Mouse (Mus musculus) lung, embryonic 14.5 days (tissue): Measurements from ENCODE around the gene Lamc2. TPM values are rescaled to one million over a fixed set of nuclear protein-coding genes. Genes with fewer than 3 reads are reported as not detected.

Experiments used
- ATAC-seq: fragments of 200-750 bp; cut with Nextera tagmentation; 2 replicates; pipeline ENCODE4 v1.8.0; 2017; ENCODE audit warnings: mild to moderate bottlenecking, moderate TSS enrichment, moderate library complexity; ENCODE audit not compliant: insufficient read depth
- DNase-seq: peaks from one replicate; pipeline ENCODE4 v3.0.0-alpha.2; 2015
- H3K27ac ChIP-seq: fragments of 300-500 bp; sonication (generic); 2 replicates; pipeline ENCODE4 v1.5.1; 2014; ENCODE audit warnings: low read depth, mild to moderate bottlenecking, moderate library complexity
- H3K27me3 ChIP-seq: fragments of 300-500 bp; sonication (generic); 2 replicates; pipeline ENCODE4 v1.6.1; 2014; ENCODE audit warnings: low read length, control low read depth; ENCODE audit not compliant: insufficient read depth
- H3K36me3 ChIP-seq: fragments of 300-500 bp; sonication (generic); 2 replicates; pipeline ENCODE4 v1.6.1; 2014; ENCODE audit warnings: control low read depth; ENCODE audit not compliant: insufficient read depth
- H3K4me1 ChIP-seq: fragments of 300-500 bp; sonication (generic); 2 replicates; pipeline ENCODE4 v1.6.1; 2014; ENCODE audit warnings: antibody characterized with exemption, control low read depth; ENCODE audit not compliant: insufficient read depth
- H3K4me2 ChIP-seq: fragments of 300-500 bp; sonication (generic); 2 replicates; pipeline ENCODE4 v1.6.1; 2014; ENCODE audit warnings: mild to moderate bottlenecking
- H3K4me3 ChIP-seq: fragments of 300-500 bp; sonication (generic); 2 replicates; pipeline ENCODE4 v1.5.1; 2014; ENCODE audit warnings: low read depth, low read length
- H3K9ac ChIP-seq: fragments of 300-500 bp; sonication (generic); 2 replicates; pipeline ENCODE4 v1.6.1; 2014
- H3K9me3 ChIP-seq: fragments of 300-500 bp; sonication (generic); 2 replicates; pipeline ENCODE4 v1.6.1; 2016; ENCODE audit warnings: low read depth, low read length, control low read depth
- CTCF ChIP-seq: IDR thresholded peaks from 2 replicates; pipeline ENCODE4 v1.5.1; 2016; ENCODE audit warnings: antibody characterized with exemption, low read depth
- WGBS: fragments of 180-500 bp; shearing (Covaris S2); extraction: QIAGEN DNeasy Blood & Tissue Kit; methylation state at CpG from one replicate; pipeline ENCODE4 v1.1.7; 2014; 5-methylcytosine and 5-hydroxymethylcytosine counted together
- polyA plus RNA-seq: library from polyadenylated mRNA; unstranded; fragments of >200 nt; fragmentation: Nextera tagmentation; extraction: Ambion mirVana; gene quantifications from 2 replicates; pipeline ENCODE4 v1.2.1, GENCODE M21; 2014

The Lamc2 gene
- polyA plus RNA-seq, 1 experiment from 2014 or later, result 55.9 TPM

DNA sequence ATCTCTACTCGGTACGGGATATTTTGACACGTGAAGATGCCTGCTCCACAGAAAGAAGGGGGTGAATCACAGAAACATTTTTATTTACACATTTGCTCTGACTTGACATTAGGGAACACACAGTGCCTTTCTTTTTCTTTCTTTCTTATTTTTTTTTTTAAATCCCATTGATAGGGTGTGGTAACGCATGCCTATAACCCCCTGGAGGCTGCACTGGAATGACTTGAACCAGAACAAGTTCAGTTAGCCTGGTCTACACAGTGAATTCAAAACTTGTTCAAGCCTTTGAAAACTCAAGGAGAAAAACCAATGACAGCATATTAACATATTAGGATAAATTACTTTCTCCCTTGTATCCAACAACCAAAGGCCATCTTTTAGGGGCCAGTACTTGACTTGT is 27.1 kb downstream of the Lamc2 start:
- Histone ChIP-seq H3K36me3 (no peaks in the 10 kb centered on the region), H3K4me1 (no peaks in the 10 kb centered on the region), H3K27me3 (no peaks in the 10 kb centered on the region), H3K4me3 (no peak overlapping the region), H3K9ac (no peak overlapping the region), H3K9me3 (no peaks in the 10 kb centered on the region), H3K27ac (no peak overlapping the region), H3K4me2 (no peak overlapping the region)
- ATAC-seq (no peak), DNase-seq (no peak)
- no peak for TF ChIP-seq CTCF
- WGBS, result 92% methylated on average over 4 of the region's 4 CpGs

DNA sequence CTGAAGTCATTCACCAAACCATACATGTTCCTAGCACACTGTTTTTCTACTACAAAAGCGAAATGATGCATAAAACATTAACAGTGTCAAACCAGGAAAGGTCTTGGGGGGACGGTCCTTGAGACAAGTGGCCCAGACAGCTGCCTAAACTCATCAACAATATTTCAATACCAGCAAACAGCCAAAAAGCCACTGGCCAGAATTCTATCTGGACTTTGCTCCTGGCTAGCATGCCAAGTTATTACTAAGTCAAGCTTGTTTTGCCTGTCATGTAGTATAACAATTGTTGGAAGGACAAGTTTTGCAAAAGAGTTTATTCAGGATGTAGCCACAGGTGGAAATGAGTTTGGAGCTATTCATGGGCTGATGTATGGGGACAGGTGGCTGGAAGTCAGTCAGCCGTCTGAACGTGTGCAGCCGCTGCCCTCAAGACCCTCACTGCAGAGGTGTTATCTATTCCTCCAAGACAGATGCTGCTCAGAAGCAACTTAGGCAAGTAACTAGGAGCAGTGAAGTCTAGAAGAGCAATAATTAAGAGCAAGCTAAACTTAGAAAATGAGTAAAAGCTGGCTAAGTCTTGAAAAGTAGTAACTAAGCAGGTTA is 29.1 kb downstream of the Lamc2 start:
- WGBS, result 52% methylated on average over 5 of the region's 5 CpGs

DNA sequence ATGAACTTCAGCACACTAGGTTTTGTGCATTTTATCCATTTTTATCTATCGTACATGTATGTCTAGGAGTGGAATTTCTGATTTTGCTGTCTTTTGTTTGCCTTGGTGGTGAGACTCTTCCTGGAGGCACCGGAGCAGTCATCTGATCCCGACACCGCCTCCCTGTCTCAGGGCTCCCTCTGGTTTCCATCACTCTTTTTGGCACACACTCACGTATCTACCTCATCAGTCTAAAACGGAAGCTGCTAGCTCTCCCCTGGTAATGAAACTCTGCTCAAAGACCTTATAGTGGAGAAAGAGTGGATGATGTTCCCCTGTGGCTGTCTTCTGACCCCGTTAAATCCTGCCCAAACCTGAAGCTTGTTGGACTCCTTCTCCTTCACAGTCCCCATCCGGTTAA is 30.9 kb downstream of the Lamc2 start:
- Histone ChIP-seq H3K27ac (no peak overlapping the region), H3K27me3 (no peaks in the 10 kb centered on the region), H3K9ac (no peak overlapping the region), H3K4me2 (no peak overlapping the region), H3K4me1 (no peaks in the 10 kb centered on the region), H3K4me3 (no peak overlapping the region), H3K9me3 (no peaks in the 10 kb centered on the region), H3K36me3 (no peaks in the 10 kb centered on the region)
- 58% methylated on average over 8 of the region's 8 CpGs for WGBS
- DNase-seq (no peak), ATAC-seq (no peak)
- TF ChIP-seq CTCF, result no peak

More for the DNA sequence above, 29.1 kb downstream of the Lamc2 start:
- Histone ChIP-seq H3K36me3 (no peaks in the 10 kb centered on the region), H3K4me3 (no peak overlapping the region), H3K27me3 (no peaks in the 10 kb centered on the region), H3K9me3 (no peaks in the 10 kb centered on the region), H3K27ac (no peak overlapping the region), H3K4me1 (no peaks in the 10 kb centered on the region), H3K9ac (no peak overlapping the region), H3K4me2 (no peak overlapping the region)
- no peak for ATAC-seq
- no peak for TF ChIP-seq CTCF
- DNase-seq, result no peak

DNA sequence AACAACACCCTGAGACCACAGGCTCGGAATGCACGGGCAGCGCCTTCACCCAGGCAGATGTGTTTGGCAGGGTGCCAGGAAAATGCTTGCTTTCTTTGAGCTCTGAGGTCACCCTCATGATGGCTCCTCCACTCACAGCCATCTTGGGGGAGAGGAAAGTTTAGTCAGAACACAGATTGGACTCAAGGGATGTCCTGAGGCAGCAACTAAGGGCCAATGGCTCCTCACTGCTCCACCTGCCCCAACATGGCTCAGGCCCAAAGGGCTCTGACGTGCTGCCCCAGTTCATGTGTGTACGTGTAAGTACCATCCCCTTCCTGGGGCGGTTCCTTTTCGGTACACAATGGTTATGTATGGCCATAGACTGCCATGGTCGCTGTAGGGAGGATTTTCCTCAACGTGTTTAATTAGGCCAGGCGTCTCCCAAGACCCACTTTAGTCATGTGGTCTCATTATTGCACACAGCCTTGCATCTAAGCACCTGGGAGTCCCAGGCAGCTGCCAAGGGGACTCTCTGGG is 32.6 kb downstream of the Lamc2 start:
- no peak for TF ChIP-seq CTCF
- H3K36me3 ChIP-seq, result no peaks in the 10 kb centered on the region; the same call in 1 of the 2 replicates
- no peak overlapping the region for H3K4me3 ChIP-seq
- no peaks in the 10 kb centered on the region for H3K9me3 ChIP-seq
- no peaks in the 10 kb centered on the region for H3K27me3 ChIP-seq
- no peak overlapping the region for H3K27ac ChIP-seq
- H3K4me1 ChIP-seq, result no peaks in the 10 kb centered on the region
- WGBS, result 50% methylated on average over 10 of the region's 10 CpGs
- DNase-seq (peak; percentile 86), ATAC-seq (peak; percentile 66)
- H3K4me2 ChIP-seq, result no peak overlapping the region
- no peak overlapping the region for H3K9ac ChIP-seq

DNA sequence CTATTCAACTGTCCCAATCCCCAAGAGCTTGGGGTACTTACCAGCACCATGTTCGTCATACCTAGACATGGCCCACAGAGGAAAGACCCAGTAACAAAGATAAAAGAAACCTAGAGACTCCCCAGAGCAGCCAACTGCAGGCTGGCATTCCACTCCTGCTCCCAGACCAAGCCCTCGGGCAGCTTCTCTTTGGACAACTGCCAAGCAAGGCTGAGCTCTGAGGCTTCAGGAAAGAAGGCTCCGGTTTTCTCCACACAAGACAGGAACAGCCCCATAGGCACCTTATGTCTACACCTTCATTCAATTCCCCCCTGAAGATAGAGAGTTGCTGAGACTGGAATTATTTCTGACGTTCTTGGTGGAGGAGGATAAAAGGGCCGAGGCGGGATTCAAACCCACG is 33.7 kb downstream of the Lamc2 start:
- Histone ChIP-seq H3K4me1 (no peaks in the 10 kb centered on the region), H3K27me3 (no peaks in the 10 kb centered on the region), H3K9ac (no peak overlapping the region), H3K27ac (no peak overlapping the region), H3K4me2 (no peak overlapping the region), H3K36me3 (no peaks in the 10 kb centered on the region; the same call in 1 of the 2 replicates), H3K4me3 (no peak overlapping the region), H3K9me3 (no peaks in the 10 kb centered on the region)
- ATAC-seq, result no peak
- peak; percentile 68 for DNase-seq
- WGBS, result 68% methylated on average over 7 of the region's 7 CpGs
- TF ChIP-seq CTCF, result no peak

DNA sequence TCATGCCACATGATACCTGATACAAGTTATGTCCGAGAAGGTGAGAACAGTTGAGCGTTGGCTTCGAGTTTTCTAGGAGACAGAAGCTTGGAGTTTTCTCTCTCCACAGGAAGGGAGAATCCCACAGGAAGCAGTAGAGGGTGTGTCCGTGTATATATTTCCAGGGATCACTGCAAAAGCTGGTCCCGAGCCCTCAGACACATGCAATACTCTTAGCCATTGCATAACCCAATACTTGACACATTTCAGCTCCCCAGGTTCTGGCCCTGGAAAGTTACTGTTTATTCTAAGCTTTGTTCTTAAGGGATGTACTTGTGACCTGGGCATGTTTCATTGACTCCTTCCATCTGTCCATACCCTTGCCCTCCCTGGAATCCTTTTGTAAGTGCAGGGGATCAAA is 40.5 kb downstream of the Lamc2 start:
- no peak for TF ChIP-seq CTCF
- no peaks in the 10 kb centered on the region; the same call in 1 of the 2 replicates for H3K36me3 ChIP-seq
- no peak overlapping the region for H3K27ac ChIP-seq
- H3K4me1 ChIP-seq, result peaks cover 5% of the 10 kb centered on the region; the same call in 1 of the 2 replicates
- no peaks in the 10 kb centered on the region for H3K9me3 ChIP-seq
- H3K4me2 ChIP-seq, result no peak overlapping the region
- no peak for ATAC-seq
- no peak overlapping the region for H3K4me3 ChIP-seq
- 58% methylated on average over 5 of the region's 5 CpGs for WGBS
- no peaks in the 10 kb centered on the region for H3K27me3 ChIP-seq
- no peak overlapping the region for H3K9ac ChIP-seq
- DNase-seq, result no peak

DNA sequence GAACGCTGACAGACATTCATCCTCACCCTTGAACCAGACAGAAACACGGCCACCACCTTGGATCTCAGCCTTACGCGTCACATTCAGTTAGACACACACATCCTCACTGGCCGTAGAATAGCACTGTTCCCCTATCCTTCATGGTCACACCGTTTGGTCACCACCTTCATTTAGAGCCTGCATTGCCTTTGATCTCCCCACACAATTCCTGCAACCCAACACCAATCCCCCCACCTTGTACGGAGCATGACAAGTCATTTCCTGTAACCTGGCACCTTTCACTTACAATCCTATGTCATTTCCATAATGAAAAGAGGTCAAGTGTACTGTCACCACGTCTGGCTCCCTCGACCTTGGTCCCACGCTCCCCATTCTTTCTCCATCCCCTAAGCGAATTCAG is 42.2 kb downstream of the Lamc2 start:
- WGBS, result 54% methylated on average over 11 of the region's 11 CpGs
- Histone ChIP-seq H3K4me2 (no peak overlapping the region), H3K27ac (no peak overlapping the region), H3K27me3 (no peaks in the 10 kb centered on the region), H3K4me1 (peaks cover 16% of the 10 kb centered on the region), H3K36me3 (no peaks in the 10 kb centered on the region; the same call in 1 of the 2 replicates), H3K9me3 (no peaks in the 10 kb centered on the region), H3K4me3 (no peak overlapping the region), H3K9ac (no peak overlapping the region)
- TF ChIP-seq CTCF, result no peak
- ATAC-seq, result no peak
- DNase-seq, result no peak
